Mouse (Mus musculus) CD8-positive naive resting alpha-beta T cell, adult 2 months (primary cell): Measurements from ENCODE around the gene Jun.

ENCODE experiments used
- DNase-seq, 2 experiments: peaks; one replicate each; pipeline ENCODE4 v3.0.0; 2022; ENCODE audit warnings: low read depth in 2 of 2, low spot score in 2 of 2

The Jun gene

DNA sequence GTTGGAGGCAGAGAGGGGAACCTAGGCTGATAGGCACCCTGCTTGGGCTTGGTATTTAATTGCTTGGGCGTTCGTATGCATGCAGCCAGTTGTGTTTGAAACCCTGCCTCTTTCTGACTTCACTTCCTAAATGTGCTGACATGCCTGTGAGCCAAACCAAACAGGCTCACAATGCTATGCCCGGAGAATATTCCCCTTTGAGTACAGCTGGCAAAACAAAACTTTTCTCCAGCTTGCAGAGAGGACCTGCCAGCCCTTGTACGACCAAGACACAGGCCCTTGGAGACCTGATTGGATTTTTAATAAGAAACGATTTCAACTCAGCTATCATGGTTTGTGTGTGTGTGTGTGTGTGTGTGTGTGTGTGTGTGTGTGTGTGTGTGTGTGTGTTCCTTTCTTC lies 14.0 kb downstream of the Jun start:
- DNase-seq: no peak

- DNase-seq: no peak
Observed at GRCm38 (mm10) chr4:95031158-95031557, 20.9 kb downstream of the Jun start.

GRCm38 (mm10) chr4:95025847-95026600 lies 26.0 kb downstream of the Jun start:
- no peak for DNase-seq

- DNase-seq: no peak
Observed at GRCm38 (mm10) chr4:95023350-95023953, 28.6 kb downstream of the Jun start.

DNA sequence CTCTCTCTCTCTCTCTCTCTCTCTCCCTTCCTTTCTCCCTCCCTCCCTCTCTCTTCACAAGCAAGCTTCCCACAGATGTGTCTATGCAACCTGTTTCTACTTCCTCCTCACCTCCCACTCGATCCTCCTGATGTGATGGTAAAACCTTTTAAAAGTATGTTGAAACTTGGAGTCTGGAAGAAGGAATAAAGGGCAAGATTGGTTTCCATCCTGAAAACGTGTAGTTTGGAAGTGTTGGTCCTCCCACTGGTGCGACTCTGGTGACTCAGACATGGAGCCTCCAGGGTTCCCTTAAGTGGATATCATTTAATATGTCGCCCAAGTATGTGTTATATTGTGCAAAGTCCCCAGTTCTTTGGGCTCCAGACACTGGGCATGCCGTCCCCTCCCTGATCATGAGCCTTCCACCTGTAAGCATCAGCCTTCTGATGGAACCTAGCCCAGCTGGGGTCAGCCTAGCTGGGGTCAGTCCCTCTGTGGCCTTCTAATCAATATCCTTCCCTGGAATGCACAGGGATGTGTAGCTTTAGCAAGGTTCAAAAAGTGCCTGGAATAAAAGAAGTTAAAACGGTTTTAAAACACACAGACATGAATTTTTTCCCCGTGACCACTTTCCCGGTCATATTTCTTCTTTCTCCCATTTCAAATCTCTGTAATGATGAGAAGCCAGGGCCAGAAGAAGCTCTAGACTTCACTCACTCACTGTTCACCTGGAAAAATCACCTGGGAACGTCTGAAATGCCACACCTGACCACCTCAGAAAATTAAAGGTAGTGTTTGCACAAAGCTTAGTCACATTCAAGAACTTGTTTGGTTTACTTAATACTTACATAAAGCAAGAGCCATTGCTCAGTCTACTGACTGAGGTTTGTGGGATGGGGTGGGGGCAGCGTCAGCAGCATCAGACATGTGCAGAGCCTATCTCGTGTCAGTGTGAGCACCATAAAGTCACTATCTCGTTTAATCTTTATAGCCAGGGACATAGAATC lies 30.1 kb downstream of the Jun start:
- DNase-seq: no peak

GRCm38 (mm10) chr4:95020201-95020600 lies 31.8 kb downstream of the Jun start:
- no peak for DNase-seq

DNA sequence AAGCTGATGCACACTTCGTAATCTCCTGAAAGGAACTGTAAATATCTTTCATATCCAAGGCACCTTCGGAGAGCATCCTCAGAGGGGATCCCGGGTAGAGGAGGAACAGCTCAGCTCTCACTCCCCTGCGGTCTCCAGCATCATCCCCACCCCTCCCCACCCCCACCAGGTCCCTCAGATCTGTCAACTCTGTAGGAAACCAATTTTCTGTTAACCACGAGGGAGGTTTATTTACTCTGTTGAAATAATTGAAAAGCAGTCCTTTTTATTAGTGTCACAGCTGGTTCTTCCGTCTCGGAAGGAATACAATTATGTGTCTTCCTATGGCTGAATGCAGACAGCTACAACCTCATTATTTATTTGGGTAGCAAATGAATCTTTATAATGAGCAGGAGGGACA lies 33.8 kb downstream of the Jun start:
- DNase-seq: no peak

DNA sequence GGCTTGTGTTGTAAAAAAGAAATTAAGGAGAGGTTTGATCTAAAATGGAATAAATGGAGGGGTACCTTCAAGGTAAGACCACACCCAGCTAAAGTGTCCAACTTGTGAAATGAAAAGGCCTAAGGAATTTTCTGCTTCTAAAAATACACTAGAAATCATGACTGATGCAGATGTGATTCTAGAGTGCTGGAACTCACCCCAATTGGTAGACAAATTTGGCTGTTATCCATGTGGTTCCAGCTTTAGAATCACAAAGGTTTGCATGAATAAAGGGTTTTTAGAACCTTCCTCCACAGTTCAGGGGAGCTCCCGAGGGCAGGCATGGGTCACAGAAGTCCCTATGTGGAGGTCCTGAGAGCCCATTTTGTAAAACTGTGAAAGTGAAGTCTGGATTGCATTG lies 39.3 kb downstream of the Jun start:
- DNase-seq: no peak

GRCm38 (mm10) chr4:95012256-95012655 lies 39.8 kb downstream of the Jun start:
- DNase-seq: no peak

DNA sequence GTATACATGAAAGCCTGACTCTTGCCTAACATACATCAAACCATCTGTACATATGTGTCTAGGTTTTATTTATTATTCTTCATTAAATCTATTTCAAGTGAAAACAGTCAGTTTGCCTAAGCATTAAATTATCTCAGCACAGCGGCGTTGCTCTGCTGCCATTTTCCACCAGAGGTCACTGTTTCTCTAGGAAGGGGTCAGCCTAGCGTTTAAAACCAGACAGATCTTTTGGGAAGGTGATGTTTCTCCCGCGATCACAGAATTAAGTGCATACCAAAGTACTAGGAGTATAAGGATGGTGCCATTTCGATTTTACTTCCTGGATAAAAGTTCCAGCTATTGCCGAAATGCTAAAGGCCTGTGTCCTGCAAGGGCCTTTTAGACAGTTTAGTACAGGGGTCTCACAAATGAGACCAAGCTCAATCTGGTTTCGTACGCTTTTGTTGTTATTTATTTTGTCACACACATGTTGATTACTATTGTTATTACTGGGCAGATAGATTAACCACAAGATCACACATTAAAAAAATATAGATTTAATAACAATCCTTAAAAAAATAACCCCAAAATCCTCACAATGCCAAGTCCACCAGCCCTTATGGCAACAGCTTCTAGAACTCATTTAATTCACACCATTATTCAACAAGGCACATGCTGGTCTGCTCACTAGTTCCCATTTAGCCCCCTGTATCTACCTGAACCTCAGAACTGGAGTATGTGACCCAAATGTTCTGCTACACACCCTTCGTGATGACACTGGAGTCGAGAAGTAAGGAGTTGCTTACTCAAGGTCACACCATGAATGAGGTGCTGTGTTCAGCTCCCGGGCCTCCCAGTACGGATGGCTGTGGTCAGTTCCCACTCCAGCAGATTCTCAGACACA lies 43.6 kb downstream of the Jun start:
- peak; percentile 44 to 60 for DNase-seq

DNA sequence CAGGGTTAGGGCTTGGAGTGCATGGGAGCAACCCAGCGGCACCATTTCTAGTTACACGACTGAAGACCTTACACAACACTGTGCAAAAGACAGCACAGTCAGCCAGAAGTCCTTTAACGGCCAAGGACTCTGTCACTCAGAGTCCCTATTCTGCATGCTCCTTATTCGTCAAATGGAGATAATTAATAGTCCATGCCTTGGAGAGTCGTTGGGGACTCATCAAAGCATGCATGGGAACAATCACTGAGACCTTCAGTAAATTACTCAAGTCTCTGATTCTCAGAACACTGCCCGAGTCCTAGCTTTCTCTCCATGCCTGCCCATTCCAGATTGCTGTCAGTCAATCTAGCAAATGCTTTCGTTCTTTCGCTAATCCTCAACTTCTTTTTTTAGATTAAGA lies 44.3 kb downstream of the Jun start:
- no peak for DNase-seq

GRCm38 (mm10) chr4:95005251-95005830 lies 46.7 kb downstream of the Jun start:
- DNase-seq: no peak

- no peak for DNase-seq
Observed at GRCm38 (mm10) chr4:95001043-95001775, 50.8 kb downstream of the Jun start.

GRCm38 (mm10) chr4:95000147-95000546 lies 51.9 kb downstream of the Jun start:
- no peak for DNase-seq

DNA sequence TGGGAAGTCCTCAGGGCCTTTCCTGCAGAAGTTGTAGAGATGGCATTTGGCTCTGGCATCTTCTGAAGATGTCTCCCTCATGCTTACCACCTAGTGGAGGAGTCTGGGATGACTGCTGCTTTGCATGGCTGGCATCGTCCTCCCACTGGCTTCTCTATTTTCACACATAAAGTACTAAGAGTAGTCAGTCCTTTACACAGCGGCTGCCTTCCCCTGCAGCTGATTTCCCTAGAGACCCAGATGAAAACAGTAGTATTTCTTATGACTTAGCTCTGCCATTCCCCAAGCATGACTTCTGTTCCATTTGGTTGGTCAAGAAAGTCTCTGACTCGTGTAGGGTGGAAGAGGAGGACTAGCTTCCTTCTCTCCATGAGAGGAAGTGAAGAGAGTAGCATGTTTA lies 52.8 kb downstream of the Jun start:
- no peak for DNase-seq
